Mouse (Mus musculus) T-cell, adult 2 months (primary cell): Measurements from ENCODE around the gene Map3k10.
"Not testable (repeated sequence)": the region's sequence is repeated elsewhere in the genome, so short reads cannot be mapped to it uniquely, and the experiment has no call there.

ENCODE experiments used
- DNase-seq: peaks from one replicate; pipeline ENCODE4 v3.0.0; 2022; ENCODE audit warnings: low spot score

The Map3k10 gene

DNA sequence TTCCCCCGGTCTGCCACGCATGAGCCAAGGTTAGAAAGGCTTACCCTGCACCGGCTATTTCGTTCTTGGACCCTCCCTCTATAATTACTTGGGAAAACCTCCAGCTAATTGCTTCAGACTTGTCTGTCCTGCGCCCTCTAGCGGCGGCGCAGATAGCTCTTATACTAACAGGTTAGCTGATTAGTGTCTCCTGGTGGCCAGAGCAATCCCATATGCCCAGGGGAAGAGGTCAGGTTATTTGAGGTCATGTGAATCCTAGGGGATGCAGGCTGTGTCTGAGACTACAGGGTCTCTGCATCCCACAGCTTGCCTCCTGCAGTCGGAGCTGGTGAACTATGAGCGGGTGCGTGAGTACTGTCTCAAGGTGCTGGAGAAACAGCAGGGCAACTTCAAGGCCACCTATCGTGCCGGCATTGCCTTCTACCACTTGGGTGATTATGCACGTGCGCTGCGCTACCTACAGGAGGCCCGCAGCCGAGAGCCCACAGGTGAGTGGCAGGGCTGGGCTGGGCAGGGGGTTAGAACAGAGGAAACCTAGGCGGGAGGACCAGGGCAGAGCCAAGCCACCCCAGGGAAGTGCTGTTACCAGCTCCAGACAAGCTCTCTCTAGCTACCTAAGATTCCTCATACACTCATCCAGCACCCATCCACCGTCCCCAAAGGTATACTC lies 19.7 kb downstream of the Map3k10 start:
- no peak for DNase-seq

DNA sequence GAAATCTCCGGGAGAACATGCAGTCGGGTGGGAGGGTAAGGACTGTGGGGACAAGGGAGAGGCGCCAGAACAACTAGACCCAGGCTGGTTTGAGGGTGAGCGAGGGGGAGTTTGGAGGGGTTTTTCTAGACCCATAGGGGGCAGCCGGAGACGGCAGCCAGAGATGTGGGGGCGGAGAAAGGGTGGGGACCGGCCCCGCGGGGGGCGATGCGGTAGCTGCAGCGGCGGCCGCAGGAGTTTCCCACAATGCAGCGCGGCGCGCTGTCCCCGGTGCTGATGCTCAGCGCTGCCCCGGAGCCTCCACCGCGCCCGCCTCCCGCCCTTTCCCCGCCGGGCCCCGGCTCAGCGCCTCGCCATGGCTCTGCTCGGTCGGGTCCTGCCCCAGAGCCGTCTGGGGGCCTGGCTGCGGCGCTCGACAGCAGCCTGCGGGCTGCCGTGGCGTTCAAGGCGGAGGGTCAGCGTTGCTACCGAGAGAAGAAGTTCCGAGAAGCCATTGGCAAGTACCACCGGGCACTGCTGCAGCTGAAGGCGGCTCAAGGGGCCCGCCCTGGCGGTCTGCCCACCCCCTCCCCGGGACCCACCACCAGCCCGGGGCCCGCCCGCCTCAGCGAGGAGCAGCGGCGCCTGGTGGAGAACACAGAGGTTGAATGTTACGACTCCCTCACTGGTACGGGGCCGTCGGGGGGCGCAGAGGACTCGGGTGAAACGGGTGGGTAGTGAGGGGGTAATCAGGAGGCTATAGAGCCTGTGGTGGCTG lies 20.5 kb downstream of the Map3k10 start, which contains the start of gene Ttc9b:
Ttc9b (plus strand) TSS at position 235 of the 757 bp plus-strand sequence.
- DNase-seq: peak; percentile 44

DNA sequence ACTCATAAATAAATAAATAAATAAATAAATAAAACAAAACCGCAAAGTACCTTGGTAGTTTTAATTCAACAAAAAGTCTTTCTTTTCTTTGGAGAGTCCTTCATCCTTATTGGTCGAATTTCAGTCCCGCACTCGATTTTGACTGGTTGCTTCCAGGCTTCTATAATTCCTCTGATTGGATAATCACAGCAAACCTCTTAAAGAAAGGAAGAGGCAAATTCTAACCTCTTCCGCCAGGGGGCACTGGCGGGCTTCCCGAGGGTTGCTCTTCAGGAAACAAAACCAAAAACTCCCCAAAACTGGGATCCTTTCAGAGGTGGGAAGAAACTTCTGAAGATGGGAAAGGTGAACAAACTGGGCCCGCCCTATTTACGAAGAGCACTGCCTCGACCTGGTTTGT lies 23.4 kb downstream of the Map3k10 start:
- peak; percentile 63 for DNase-seq

DNA sequence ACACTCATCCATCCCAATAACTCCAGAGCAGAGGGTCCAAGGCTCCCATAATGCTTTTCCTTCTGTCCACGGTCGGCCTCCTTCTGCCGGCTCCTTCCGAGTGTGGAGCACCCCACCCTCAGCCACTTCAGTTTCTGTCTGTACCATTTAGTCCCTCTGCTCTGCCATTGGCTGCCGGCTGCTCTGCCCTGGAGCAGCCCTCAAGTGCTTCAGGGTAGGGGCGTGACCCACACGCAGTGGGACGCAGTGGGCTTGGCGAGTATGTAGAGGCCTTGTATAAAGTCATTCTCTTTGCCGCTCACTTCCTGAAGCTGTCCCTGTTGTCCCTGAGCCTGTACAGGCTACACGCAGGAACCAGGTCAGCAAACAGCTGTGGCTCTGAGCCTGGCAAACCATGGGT lies 24.7 kb downstream of the Map3k10 start:
- no peak for DNase-seq

DNA sequence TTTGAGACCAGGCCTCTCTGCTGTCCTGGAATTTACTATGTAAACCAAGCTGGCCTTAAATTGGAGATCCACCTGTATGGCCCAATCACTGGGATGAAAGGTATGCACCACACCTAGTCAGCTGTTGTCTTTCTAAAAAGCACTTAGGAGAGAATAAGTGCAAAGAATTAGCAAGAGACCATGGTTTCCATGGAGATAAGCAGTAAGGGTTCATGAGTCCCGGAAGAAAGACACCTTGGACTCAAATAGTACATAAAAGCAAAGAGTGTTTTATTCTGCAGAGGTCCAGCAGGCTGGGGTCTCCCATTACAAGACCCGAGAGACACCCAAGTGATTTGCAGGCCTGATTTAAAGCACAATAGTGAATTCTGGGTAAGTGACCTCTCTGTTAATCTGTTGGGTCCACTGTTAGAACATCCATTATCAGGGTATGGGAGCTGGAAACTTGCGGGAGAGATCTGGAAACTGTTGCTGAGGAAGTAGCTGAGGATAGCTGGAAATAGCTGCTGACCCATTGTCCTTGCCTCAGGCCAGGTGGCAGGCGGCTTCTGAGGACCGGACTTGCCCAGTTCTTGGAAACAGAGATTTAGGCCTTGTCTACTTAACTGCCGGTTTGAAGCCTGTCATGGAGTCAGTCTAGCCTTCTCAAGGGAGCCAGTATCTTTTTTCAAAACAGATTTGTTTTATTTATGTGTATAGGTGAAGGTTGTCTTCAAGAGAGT lies 27.0 kb downstream of the Map3k10 start:
- no peak for DNase-seq

DNA sequence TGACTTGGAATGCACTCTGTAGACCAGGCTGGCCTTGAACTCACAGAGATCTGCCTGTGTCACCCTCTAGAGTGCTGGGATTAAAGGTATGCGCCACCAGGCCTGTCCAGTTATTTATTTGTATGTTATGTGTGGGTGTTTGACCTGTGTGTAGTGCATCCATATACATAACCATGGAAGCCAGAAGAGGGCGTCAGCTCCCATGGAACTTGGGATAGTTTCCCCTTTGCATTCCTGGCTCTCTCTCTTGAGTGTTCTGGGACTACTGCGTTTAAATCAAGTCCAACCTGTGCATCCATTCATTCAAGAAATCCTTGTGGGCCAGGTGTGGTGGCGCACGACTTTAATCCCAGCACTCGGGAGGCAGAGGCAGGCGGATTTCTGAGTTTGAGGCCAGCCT lies 27.9 kb downstream of the Map3k10 start:
- no peak for DNase-seq

GRCm38 (mm10) chr7:27644471-27644870 lies 29.9 kb downstream of the Map3k10 start:
- DNase-seq: no peak

DNA sequence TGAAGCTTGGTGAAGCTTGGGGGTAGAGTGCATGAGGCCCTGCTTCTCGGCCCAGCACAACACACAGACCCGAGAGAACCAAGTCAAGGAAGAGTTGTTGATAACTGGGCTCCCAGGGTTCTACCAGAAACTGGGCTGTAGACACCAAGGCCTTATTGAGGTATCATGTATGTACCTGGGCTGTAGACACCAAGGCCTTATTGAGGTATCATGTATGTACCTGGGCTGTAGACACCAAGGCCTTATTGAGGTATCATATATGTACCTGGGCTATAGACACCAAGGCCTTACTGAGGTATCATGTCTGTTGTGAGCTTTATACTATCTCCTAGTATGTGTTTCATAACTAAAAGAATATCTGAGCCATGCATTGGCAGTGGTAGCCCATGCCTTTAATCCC lies 39.3 kb downstream of the Map3k10 start:
- DNase-seq: not testable (repeated sequence)

- no peak for DNase-seq
Observed at GRCm38 (mm10) chr7:27634691-27635090, 39.7 kb downstream of the Map3k10 start.

DNA sequence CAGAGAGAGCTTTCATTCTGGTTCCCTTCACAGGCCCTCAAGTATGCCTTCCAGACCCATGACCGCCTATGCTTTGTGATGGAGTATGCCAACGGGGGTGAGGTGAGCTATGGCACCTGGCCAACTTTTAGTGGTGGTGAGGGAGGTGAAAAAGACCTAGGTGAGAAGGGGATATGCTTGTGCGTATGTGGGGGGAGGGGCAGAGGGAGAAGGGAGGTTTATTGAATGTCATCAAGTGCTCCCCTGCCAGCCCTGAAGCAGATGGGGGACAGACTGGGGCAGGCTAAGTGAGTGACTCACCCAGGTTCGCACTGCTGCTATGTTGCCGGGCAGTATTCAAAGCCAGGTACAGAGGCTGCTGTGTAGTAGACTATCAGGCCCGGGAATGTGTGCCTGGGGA lies 41.2 kb downstream of the Map3k10 start:
- no peak for DNase-seq

- DNase-seq: no peak
Observed at GRCm38 (mm10) chr7:27631439-27631838, 43.0 kb downstream of the Map3k10 start.

- not testable (repeated sequence) for DNase-seq
Observed at GRCm38 (mm10) chr7:27628816-27629215, 45.6 kb downstream of the Map3k10 start.

- DNase-seq: no peak
Observed at GRCm38 (mm10) chr7:27628190-27628589, 46.2 kb downstream of the Map3k10 start.

- DNase-seq: no peak
Observed at GRCm38 (mm10) chr7:27627707-27628106, 46.7 kb downstream of the Map3k10 start.

- DNase-seq: no peak
Observed at GRCm38 (mm10) chr7:27624967-27625366, 49.4 kb downstream of the Map3k10 start.

DNA sequence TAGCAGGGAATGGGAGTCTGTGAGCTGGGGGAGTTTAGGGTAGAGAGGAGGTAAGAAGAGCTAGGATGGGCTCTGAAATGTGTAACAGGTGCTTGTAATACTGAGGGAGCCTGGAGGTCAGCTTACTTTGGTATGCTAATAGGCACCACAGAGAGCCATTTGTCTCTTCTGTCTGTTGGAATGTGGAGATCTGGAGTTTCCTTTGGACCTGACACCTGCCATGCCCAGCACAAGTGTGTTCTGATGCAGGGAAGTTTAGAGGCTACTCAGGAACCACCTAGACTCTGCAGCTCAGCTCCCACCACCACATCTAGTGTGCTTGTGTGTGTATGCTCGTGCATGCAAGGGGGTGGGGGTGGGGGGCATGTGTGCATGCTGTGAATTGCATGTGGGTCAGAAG lies 52.2 kb downstream of the Map3k10 start:
- no peak for DNase-seq

- no peak for DNase-seq
Observed at GRCm38 (mm10) chr7:27621028-27621427, 53.4 kb downstream of the Map3k10 start.

GRCm38 (mm10) chr7:27613751-27614499 lies 60.5 kb downstream of the Map3k10 start:
- DNase-seq: no peak

DNA sequence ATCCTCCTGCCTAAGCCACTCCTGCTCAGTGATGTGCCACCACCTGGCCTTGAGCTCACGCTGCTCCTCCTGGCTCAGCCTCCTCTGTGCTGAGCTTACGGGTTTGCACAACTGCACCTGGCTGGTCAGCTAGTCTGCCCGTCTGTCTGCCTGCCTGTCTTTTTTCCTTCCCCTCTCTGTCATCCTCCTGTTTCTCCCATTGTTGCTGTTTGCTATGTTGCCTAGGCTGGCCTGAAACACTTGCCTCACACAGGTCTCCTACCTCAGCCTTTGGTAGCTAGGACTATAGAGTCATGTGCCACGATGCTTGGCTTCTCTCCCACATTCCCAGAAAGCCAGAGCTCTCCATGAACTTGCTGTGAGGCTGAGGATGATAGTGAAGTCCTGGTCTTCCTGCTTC lies 61.5 kb downstream of the Map3k10 start:
- DNase-seq: no peak

GRCm38 (mm10) chr7:27610871-27611270 lies 63.5 kb downstream of the Map3k10 start:
- DNase-seq: no peak

- no peak for DNase-seq
Observed at GRCm38 (mm10) chr7:27610370-27610769, 64.0 kb downstream of the Map3k10 start.

DNA sequence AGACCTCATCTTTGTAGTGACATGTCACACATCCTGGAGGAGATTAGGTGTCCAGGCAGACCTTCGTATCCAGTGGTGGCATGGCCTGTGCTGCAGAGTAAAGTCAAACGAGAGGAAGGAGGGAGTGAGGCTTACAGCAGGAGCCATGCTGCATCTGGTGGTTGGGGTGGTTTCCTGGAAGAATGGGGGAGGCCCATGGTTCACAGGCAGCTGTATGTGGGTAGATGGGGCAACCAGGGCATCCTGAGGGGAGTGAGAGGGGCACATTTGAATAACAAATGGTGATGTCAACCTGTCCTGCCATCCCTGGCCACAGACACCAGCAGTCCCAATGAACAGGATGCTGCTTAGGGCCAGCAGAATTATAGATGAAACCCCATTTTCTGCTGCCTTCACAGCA lies 64.7 kb downstream of the Map3k10 start:
- peak; percentile 12 for DNase-seq
